Mouse (Mus musculus): ENCODE measurements at regions not wholly inside any gene's neighbourhood (a gene's known extent, or its start where the extent isn't known, plus 50 kb on each side); places are given as distances from the start of the nearest gene placed in this dataset.

DNA sequence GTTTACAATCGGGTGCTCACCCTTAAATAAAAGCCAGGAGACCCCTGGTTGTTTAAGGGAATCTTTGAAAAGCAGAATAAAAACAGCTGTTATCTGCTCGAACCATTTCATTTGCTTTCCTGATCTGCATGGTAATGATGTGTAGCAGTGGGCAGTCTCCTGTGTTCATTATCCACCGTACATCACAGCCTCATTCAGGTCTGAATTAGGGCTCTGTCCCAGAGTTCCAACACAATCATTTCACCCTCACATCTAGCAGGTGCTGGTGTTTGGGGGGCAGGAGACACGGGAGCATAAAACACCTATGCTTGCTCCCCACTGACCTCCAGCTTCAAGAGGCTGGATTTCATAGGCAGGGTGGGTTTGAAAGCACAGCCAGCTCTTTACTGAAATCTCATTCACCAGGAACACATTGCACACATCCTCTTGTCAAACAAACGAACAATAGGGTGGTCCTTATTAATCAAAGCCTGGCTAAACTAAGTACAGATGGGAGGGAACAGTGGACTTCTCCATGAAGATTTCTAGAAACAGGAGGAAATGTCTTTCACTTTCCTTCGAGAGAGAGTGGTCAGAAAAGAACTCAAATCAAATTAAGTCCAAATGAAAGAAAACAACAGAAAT lies 368.3 kb upstream of the Adgrl2 start:
- no peak for DNase-seq (ENCODE audit: low read depth)

DNA sequence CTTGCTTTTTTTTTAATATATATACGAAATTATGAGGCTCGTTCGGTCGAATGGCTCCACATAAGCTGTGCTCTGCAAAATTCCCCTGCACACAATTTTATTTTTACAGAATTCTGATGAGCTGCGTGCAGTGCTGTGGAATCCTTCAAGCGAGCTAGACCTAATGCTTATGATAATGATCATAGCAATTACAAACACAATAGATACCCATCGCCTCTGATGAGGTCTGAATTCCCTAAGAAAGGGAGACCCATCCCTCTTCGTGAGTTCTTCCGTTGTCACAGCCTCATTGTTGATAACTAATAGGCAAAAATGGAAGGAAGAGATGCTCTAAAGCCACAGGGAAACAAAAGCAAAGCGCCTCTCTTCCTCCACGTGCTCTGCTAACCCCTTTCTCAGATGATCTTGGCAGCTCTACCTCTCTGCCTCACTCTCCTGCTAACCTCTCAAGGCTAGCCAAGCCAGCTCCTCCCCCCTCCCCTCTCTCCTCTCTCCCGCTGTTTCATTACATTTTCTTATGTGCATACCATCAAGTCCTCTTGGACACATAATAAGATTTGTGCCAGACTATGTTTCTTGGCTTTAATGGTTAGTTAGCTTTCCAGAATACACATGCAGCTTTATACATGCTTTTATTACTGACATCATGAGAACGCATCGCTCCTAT lies 367.7 kb upstream of the Adgrl2 start:
- no peak for DNase-seq (ENCODE audit: low read depth)

DNA sequence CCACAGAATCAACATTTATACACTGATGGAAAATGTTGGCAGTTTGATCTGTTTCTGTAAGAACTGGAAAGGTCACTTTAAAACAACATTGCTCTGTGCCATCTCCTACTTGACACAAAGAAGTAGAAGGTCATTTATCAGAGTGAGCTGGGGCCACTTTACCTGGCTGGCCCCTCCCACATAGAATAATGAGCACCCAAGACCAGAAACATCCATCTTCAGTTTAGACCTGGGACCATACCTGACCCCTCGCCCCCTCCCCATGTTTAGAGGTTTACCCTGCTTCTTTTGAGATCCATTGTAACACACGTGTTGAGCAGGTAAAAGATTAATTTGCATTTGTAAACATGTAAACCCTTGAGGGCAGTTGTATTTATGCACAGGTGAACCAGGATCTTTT lies 366.8 kb upstream of the Adgrl2 start:
- no peak for DNase-seq (ENCODE audit: low read depth)

DNA sequence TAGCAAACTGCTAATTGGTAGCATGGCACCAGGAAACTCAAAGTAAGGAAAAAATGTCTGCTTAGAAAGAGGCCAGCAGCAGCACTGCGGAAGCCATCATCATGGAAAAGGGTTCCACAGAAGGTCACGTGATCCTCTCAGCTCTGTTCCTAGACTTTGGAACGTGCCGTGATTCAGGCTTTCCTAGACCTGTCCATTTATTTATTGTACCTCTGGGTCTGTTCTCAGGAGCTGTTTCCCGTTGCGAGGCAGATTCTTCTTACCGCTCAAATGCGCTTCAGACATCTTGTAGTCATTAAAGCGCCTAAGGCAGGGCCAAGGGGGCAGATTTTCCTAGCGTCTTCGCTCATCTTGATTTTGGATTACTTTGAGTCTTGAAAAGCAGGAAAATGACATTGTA lies 365.0 kb upstream of the Adgrl2 start:
- DNase-seq (ENCODE audit: low read depth) = no peak

DNA sequence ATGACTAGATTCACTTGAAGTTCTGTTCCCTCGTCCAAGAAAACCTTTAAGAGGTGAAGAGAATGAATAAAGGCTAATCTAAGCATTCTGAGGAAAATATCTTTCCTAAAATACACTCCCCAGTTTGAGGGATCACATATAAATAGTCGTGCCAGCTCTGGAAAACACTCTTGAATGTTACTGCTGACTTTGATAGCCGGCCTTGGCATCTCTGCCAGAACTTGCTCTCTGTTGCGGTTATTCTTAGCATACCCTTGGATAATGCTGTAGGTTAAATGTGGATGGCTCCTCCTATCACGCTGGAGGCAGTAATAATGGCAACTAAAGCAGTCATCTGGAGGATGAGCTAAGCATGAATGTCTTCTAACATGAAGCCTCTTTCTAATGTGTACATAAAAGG lies 363.6 kb upstream of the Adgrl2 start:
- DNase-seq (ENCODE audit: low read depth) = no peak

DNA sequence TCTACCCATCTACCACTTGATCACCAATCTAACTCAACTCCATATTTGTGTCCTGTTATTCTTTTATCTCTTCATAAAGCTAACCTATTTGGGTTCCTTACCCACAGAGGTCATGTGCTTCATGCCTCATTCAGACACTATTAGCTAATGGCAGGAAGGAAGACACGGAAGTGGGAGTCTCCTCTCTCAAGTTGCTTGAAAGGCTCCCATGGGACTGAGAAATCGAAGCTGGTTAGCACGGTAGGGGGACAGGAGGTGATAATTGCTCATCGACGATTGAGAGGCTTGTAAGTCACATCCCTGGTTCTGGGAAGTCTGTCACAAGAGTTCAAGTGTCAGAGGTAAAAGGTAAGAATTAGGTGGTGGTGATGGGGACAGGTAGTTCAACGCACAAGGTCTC lies 362.2 kb upstream of the Adgrl2 start:
- DNase-seq (ENCODE audit: low read depth) = no peak

DNA sequence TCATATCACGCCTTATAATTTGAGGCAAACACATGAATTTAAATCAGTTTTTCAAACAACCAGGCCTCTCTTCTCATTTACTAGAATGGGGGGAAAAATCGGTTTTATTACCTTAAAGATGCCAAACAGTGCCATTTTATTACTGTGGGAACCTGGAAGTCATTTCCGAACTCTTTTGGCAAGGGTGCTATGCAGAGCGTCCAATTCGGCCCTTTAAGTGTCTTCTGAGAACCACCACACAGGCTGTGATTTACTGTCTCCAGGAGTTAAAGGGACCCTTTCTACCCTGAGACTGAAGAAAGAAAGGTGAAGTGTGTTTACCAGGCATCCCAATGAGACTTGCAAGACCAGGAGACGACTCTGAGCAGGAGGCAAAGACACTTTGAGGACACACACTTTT lies 359.4 kb upstream of the Adgrl2 start:
- DNase-seq (ENCODE audit: low read depth) = no peak

DNA sequence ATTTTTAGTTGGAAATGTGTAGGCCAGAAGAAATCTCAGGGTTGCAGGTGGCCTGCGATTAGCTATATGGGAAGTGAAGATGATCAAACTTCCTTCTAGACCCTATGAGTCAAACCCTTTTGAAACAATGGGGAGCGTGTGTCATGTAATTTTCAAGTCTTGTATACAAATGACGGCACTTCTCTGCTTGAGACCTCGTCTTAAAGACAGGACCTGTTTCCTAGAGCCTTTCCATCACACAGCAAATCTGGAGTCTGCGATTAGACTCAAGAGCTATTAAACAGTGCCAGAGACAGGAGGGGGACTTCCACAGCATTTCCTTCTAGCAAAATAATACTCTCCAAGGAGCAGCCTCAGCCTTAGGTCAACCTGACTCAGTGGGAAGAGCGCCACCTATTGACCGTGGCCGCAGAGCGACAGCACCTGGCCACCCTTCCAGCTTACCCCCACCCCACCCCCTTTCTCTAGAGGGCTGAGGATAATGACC lies 358.9 kb upstream of the Adgrl2 start:
- peak; percentile 12 for DNase-seq (ENCODE audit: low read depth)

DNA sequence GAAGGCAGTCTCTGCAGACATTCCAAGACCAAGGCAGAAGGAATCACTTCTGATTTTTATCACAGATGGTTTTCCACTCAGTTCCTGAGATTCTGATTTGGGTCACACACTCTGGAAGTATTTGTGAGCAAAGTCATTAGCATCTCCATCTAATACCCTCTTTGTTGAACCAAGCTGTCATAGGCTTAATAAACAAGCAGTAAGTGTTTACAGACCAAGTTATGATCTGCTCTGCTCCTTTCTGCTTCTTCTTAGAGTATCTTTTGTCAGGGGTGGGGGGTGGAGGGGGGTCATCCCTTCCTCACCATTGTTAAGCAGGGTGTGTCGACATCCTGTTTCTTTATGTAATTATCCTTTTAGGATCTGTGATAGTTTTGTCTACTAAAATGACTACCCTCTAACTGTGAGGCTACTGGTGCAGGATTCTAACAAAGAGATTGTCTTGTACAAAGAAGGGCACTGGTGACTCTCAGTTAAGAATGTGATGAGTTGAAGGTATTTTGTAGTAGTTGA lies 358.2 kb upstream of the Adgrl2 start:
- no peak for DNase-seq (ENCODE audit: low read depth)

DNA sequence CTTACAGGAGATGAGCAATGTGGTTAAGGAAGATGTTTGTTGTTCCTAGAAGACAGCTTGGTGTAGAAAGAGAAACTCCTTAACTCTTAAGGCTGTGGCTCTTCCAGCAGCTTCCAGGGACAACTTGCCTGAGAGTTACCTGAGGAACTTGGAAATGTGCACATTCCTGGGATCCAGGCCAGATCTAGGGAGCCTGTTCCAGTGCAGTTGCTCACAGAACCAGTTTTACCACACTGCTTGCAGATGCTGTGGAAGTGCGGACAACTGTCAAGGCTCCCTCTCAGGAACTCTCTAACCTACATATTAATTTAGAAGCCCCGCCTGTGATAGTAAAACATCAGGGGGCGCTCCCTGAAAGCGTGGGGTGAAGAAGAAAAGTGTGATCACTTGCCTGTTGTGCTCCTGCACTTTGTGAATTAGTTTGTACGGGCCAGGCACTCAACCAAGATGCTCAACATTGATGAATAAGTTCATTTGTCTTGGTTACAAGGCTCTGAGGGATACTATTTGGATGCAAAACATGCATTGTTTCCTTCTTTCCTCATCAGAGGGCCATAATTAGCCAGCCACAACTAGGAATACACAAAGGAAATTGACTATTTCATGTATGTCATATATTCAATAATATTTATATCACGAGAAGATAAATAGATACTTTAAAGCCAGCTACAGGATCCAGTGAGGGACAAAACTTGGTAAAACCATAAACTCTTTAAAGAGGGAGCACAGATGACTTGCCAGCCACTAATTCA lies 357.1 kb upstream of the Adgrl2 start:
- no peak for DNase-seq (ENCODE audit: low read depth)

DNA sequence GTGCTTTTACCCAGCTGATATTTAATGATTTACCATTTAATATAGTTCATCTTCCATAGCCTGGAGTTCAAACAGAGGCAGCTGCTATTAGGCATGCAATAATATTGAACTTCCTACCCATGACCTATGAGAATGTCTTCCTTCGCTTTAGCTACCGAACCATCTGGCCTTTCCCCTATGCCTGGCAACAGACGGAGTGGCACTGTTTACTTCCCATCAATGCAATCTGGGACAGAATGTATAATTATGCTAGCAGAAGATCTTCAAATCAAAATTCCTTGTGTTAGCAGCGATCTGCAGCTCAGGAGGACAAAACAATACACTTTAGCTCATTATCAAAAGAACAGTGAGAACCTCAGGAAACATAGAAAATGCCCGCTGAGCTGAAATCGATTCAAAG lies 352.2 kb upstream of the Adgrl2 start:
- no peak for DNase-seq (ENCODE audit: low read depth)

DNA sequence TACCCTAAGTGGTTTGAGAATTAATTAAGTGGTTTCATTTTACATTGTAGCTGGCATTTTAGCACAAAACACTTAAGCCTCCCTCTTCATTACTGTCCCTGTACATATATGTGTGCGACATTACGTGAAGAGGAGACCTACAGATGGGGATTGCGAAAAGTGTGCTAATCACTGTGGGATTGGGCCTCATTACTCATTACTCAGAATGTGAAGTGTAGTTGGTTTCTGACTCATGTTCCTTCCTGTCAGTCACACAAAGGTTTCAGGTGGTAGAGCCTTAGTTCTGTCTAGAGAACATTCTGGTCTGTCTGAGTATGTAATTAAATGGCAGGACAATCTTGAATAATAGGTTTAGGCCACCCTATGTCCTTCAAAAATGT lies 349.0 kb upstream of the Adgrl2 start:
- DNase-seq (ENCODE audit: low read depth) = no peak

DNA sequence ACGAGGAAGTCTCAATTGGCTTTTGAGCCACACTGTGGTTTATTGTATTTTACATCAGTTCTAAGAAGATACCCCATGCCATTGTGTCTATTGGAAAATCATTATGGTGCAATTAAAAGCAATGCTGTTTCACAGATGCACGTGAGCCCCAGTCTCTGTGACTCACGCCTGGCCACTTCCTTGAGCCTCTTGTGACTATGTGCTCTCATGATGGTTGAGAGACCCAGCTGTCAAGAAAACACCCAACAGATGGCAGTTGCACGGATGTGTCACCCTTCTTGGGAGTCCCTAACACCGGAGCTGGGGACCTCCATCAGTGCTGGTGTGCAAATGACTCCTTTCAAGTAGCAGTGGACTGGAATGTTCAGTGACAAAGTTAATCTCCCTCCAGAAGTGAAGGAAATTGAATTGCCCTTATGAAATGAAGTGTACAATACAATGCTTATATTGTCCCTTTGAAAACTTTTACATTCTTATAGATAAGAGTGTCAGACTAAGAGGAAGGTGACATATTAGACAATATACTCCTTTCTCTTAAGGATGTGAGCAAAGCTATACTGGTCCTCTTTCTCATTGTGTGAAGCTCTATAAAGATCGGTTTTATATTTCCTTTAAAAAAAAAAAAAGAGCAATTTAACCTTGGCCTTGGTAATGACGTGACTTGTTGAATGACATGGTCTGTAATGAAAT lies 348.5 kb upstream of the Adgrl2 start:
- DNase-seq (ENCODE audit: low read depth) = no peak

DNA sequence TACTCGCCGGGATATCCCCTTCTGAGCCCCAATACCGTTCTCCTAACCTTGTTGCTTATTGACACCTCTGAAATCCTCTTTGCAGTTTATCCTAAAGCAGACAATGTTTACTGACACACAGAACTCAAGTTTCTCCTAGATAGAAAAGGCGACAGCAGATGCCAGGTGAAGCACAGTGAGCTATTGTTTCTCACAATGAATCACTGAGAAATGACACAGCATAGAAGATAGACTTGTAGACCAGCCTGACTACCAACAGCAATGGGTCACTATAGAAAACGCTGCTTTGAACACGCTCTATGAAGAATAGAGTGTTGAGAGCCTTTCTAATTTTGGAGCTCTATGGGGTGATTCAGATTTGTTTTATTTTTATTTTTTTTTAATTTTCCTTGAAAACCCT lies 344.9 kb upstream of the Adgrl2 start:
- no peak for DNase-seq (ENCODE audit: low read depth)

DNA sequence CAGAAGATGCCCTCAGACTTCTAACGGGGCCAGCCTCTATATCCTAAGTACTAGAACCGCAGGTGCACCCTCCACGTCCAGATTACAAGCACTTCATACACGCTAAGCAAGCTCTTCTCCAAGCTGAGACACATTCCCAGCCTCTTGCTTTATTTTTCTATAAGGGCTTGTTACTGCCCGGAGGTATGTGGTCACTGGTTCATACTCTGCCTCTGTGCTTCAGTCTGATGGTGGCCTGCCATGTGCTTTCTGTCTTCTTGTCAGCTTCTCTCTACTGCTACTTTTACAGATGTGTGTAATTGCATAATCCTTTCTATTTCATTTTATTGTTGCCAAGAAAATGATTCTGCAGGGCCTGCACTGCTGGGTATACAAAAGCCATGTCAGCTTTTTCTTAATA lies 343.3 kb upstream of the Adgrl2 start:
- no peak for DNase-seq (ENCODE audit: low read depth)

DNA sequence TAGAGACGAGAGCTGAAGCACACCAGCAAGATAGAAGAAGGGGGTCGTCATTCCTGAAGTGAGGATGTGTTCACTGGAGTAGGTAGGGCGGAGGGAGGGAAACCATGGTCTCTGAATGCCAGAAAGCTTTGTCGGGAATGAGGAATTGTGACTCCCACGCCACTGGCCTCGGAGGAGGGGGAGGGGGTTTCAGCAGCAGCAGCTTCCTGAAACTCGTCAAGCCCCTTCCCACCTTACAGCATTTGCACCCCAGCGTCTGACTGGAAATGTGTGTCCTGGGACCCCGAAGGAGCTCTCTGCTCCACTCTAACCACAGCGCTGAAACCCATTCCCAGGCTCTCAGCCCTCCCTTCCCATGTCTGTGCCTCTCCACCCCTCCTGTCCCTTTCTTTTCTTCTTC lies 342.8 kb upstream of the Adgrl2 start:
- no peak for DNase-seq (ENCODE audit: low read depth)

DNA sequence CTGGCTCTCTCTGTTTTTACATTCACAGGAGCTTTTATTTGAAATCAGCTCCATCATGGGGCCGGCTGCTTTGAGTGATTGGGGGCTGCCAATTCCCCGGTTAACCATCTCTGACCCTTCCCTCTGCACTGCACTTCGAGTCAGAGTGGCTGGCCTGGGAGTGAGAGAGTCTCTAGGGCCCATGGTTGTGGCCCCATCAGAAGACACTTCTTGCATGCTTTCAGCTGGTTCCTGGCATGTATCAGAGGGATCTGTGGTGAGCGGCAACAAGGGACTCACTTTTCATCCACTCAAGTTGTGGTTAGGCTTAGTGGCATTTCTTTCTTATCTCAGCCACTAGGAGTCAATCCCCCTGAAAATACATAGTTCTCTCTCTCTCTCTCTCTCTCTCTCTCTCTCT lies 341.8 kb upstream of the Adgrl2 start:
- DNase-seq (ENCODE audit: low read depth) = no peak

DNA sequence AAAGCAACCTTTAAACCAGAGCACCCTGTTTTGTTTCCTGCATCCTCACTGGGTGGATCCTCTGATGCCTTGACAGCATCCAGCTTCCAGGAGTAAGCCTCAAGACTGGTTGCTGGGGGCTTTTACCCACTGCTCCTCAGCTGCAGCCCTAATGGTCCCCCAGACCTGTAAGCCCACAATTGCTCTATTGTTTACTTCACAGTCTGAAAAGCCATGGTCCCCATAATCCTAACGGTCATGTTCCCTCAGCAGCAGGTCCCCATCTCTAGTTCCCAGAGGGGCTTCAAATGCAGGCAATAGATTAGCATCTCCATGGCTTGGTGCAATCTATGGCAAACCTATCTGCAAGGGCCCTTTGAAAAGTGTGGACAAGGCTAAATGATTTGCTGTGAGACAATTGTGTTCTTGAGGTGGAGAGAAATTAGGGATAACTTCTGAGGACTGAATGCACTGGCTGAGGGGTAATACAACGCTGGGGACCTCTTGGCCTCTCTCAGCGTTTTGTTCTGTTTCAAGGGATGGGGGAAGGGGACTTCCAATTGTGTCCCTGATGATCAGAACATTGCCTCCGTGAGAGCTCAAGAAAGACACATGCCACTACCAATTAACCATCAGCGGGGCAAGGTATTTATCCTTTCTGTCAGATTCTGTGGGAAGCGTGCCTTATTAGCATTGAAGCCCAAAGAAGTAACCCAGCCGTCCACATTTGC lies 341.1 kb upstream of the Adgrl2 start:
- no peak for DNase-seq (ENCODE audit: low read depth)

DNA sequence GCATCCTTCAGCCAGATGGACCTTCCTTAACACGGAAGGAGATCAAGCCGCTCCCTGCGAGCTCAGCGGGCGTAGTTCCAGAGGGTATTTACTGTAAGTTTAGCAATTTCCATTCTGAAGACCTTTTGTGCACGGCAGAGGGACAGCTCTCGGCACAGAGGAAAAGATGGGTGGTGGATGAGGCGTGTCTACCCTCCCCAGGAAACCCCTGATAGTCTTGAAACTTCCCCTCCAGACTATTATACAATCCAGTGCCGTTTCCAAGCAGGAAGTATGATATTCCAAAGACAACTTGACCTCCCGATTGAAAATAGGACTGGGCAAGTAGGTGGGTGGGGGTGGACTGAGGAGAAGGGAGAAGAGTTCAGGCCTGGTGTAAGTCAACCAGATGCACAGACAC lies 340.4 kb upstream of the Adgrl2 start:
- no peak for DNase-seq (ENCODE audit: low read depth)

DNA sequence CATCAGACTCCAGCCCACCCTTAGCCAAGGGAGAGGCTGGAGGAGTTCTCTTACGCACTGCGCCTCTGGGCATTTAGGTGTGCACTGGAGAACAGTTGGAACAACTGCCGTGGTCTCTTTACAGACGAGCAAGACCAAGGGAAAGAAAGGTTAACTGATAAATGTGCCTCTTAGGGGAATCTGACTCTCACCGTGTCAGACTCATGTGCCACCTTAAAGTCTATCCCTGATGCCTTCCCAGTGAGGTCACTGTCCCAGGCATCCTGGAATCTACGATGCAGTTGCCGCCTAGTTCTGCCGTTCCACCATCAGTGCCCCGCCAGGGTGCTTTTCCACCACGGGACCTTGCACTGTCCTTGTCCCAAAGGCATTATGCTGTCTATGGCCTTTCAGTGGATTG lies 339.7 kb upstream of the Adgrl2 start:
- no peak for DNase-seq (ENCODE audit: low read depth)

DNA sequence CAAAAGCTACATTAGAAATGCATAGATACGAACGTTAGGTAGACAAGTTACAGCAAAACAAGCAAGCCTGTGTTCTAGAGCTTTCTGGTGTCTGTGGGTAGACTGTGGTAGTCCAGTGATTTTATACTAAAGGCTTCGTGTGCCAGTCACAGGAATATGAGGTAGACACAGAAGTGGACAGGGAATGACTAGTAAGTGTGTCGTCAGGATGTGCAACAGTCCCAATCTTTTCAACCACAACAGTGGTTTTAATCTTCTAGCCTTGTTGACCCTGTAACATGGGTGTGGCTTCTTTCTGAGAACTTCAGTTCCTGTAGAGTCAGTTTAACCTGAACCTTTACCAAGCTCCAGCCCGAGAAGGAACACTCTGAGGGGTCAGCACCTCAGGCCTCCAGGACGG lies 339.3 kb upstream of the Adgrl2 start:
- no peak for DNase-seq (ENCODE audit: low read depth)

DNA sequence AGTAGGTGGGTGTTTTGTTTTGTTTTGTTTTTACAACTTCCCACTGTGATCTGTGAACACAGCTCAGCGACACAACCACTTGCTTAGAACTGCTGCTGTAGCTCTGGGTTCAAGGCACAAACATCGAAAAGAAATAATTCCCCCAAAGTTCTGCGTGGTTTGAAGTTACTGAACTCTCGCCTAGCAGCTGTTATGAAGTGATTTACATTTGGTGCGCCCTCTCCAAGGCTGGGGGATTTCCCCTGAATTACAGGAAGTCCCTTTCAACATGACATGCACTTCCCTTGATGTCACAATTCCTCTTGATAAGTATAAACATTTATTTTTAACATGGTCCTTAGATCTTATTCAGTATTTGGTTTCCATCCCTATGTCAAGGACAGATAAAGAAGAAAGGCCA lies 336.3 kb upstream of the Adgrl2 start:
- no peak for DNase-seq (ENCODE audit: low read depth)

Data from fibroblast of lung, adult 2 months (primary cell).